Mouse (Mus musculus): Measurements from ENCODE around the gene Jam3. TPM values are rescaled to one million over a fixed set of nuclear protein-coding genes. Genes with fewer than 3 reads are reported as not detected.

Jam3 gene
- total and polyA plus RNA-seq, 3 experiments, result 0.43 TPM; not detected in 2

GRCm38 (mm10) chr9:27147946-27148345, 7.3 kb downstream of the Jam3 start:
- no peaks in the 10 kb centered on the region for H3K27me3 ChIP-seq (ENCODE audit: control insufficient read depth in 1 of 2, insufficient read depth in 2 of 2, low read length in 2 of 2)
- H3K4me1 ChIP-seq (ENCODE audit: control insufficient read depth in 1 of 2, insufficient read depth in 2 of 2, low read length in 2 of 2), result no peaks in the 10 kb centered on the region
- no peak overlapping the region for H3K4me3 ChIP-seq (ENCODE audit: control insufficient read depth in 1 of 2, insufficient read depth in 1 of 2, low read depth in 2 of 2, low read length in 2 of 2)
- H3K36me3 ChIP-seq (ENCODE audit: control insufficient read depth in 1 of 2, insufficient read depth in 2 of 2, low read length in 2 of 2), result no peaks in the 10 kb centered on the region
- no peak overlapping the region for H3K9ac ChIP-seq (ENCODE audit: control insufficient read depth, low read depth, low read length, poor library complexity, severe bottlenecking)
- no peaks in the 10 kb centered on the region for H3K79me2 ChIP-seq (ENCODE audit: control insufficient read depth, insufficient read depth, low read length, poor library complexity)
- no peak overlapping the region for H3K27ac ChIP-seq (ENCODE audit: control insufficient read depth, low read depth, low read length)
- no peak for TF ChIP-seq CHD1 (IDR thresholded peaks at IDR 0.05; ENCODE audit: low read depth, low read length)
- no peak for TF ChIP-seq GATA1 (IDR thresholded peaks at IDR 0.05; ENCODE audit: low read depth, low read length)
- TF ChIP-seq CHD2 (IDR thresholded peaks at IDR 0.05; ENCODE audit: low read length), result no peak
- no peak for TF ChIP-seq UBTF (IDR thresholded peaks at IDR 0.05; ENCODE audit: borderline replicate concordance, insufficient read depth, low read depth, low read length)
- TF ChIP-seq E2F4 (IDR thresholded peaks at IDR 0.05; ENCODE audit: borderline replicate concordance, low read depth, low read length), result no peak
- no peak for TF ChIP-seq SIN3A (IDR thresholded peaks at IDR 0.05; ENCODE audit: low read length)
- no peak for TF ChIP-seq KAT2A (conservative IDR thresholded peaks at IDR 0.05; ENCODE audit: low read depth, low read length)
- no peak for TF ChIP-seq EP300 (IDR thresholded peaks at IDR 0.05; ENCODE audit: low read depth in 1 of 2, low read length in 2 of 2)
- TF ChIP-seq TBP (IDR thresholded peaks at IDR 0.05; ENCODE audit: low read depth, low read length), result no peak
- no peak for TF ChIP-seq POLR2A (IDR thresholded peaks at IDR 0.05; ENCODE audit: control insufficient read depth in 1 of 2, insufficient read depth in 1 of 2, low read depth in 1 of 2, low read length in 2 of 2, poor library complexity in 1 of 2)
- no peak for TF ChIP-seq TCF12 (IDR thresholded peaks at IDR 0.05; ENCODE audit: low read depth, low read length)
- no peaks in the 10 kb centered on the region for H3K9me3 ChIP-seq (replicated peaks; ENCODE audit: insufficient read depth, low read length)
- no peak for DNase-seq (ENCODE audit: low read depth, low spot score)

DNA sequence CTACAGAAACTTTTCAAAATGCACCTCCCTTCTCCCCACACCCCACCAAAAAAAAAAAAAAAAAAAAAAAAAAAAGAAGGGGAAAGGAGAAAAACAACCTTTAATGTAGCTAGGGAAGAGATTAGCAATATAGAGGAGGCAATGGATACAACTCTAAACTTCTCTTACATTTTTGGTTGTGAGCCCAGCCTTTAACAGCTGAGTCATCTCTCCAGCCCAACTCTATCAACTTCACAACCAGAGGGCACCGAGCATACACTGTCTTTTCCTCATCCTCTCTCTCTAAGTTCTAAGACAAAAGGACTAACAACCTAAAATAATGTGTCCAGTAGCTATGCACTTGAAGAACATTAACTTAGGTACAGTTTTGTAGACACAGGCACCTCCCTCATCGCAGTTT, 8.4 kb downstream of the Jam3 start:
- Histone ChIP-seq H3K27me3 (ENCODE audit: control insufficient read depth in 1 of 2, insufficient read depth in 2 of 2, low read length in 2 of 2) (no peaks in the 10 kb centered on the region), H3K4me1 (ENCODE audit: control insufficient read depth in 1 of 2, insufficient read depth in 2 of 2, low read length in 2 of 2) (no peaks in the 10 kb centered on the region), H3K36me3 (ENCODE audit: control insufficient read depth in 1 of 2, insufficient read depth in 2 of 2, low read length in 2 of 2) (no peaks in the 10 kb centered on the region), H3K9ac (ENCODE audit: control insufficient read depth, low read depth, low read length, poor library complexity, severe bottlenecking) (no peak overlapping the region), H3K79me2 (ENCODE audit: control insufficient read depth, insufficient read depth, low read length, poor library complexity) (no peaks in the 10 kb centered on the region), H3K9me3 (replicated peaks; ENCODE audit: insufficient read depth, low read length) (no peaks in the 10 kb centered on the region), H3K4me3 (ENCODE audit: control insufficient read depth in 1 of 2, insufficient read depth in 1 of 2, low read depth in 2 of 2, low read length in 2 of 2) (no peak overlapping the region), H3K27ac (ENCODE audit: control insufficient read depth, low read depth, low read length) (no peak overlapping the region)
- DNase-seq (ENCODE audit: low read depth, low spot score), result no peak
- TF ChIP-seq ETS1 (IDR thresholded peaks at IDR 0.05; ENCODE audit: low read depth, low read length) (no peak), ZMIZ1 (IDR thresholded peaks at IDR 0.05; ENCODE audit: low read depth, low read length) (no peak), GATA1 (IDR thresholded peaks at IDR 0.05; ENCODE audit: low read depth, low read length) (no peak), JUND (IDR thresholded peaks at IDR 0.05; ENCODE audit: low read depth, low read length) (no peak), MAZ (IDR thresholded peaks at IDR 0.05; ENCODE audit: low read depth, low read length) (no peak), RCOR1 (IDR thresholded peaks at IDR 0.05; ENCODE audit: low read depth, low read length) (no peak), CHD1 (IDR thresholded peaks at IDR 0.05; ENCODE audit: low read depth, low read length) (no peak), NRF1 (IDR thresholded peaks at IDR 0.05; ENCODE audit: insufficient read depth, low read depth, low read length, poor library complexity, severe bottlenecking) (no peak), USF1 (IDR thresholded peaks at IDR 0.05; ENCODE audit: low read depth, low read length) (no peak), MYB (IDR thresholded peaks at IDR 0.05; ENCODE audit: low read depth, low read length) (no peak), SIN3A (IDR thresholded peaks at IDR 0.05; ENCODE audit: low read length) (no peak), POLR2AphosphoS5 (IDR thresholded peaks at IDR 0.05; ENCODE audit: borderline replicate concordance, low read depth, low read length) (no peak), ELF1 (IDR thresholded peaks at IDR 0.05; ENCODE audit: low read depth, low read length) (no peak), UBTF (IDR thresholded peaks at IDR 0.05; ENCODE audit: borderline replicate concordance, insufficient read depth, low read depth, low read length) (no peak), EP300 (IDR thresholded peaks at IDR 0.05; ENCODE audit: low read depth in 1 of 2, low read length in 2 of 2) (no peak), MAFK (IDR thresholded peaks at IDR 0.05; ENCODE audit: borderline replicate concordance, low read depth, low read length) (no peak), MAX (IDR thresholded peaks at IDR 0.05; ENCODE audit: low read length) (no peak), POLR2A (IDR thresholded peaks at IDR 0.05; ENCODE audit: control insufficient read depth in 1 of 2, insufficient read depth in 1 of 2, low read depth in 1 of 2, low read length in 2 of 2, poor library complexity in 1 of 2) (no peak), POLR2AphosphoS2 (IDR thresholded peaks at IDR 0.05; ENCODE audit: low read length) (no peak)
